Mouse (Mus musculus) hindbrain, embryonic 16.5 days (tissue): Measurements from ENCODE around the gene Ctnnal1. TPM values are rescaled to one million over a fixed set of nuclear protein-coding genes. Genes with fewer than 3 reads are reported as not detected.

Experiments used
- ATAC-seq: fragments of 200-750 bp; cut with Nextera tagmentation; 2 replicates; pipeline ENCODE4 v1.8.0; 2017; ENCODE audit warnings: moderate TSS enrichment, moderate library complexity
- H3K27ac ChIP-seq: fragments of 300-500 bp; sonication (generic); 2 replicates; pipeline ENCODE4 v1.5.1; 2014; ENCODE audit warnings: low read depth, mild to moderate bottlenecking, control low read depth, low read length, moderate library complexity
- H3K27me3 ChIP-seq: fragments of 300-500 bp; sonication (generic); replicated peaks from 2 replicates; pipeline ENCODE4 v1.6.1; 2014; ENCODE audit warnings: low read length; ENCODE audit not compliant: control insufficient read depth, insufficient read depth
- H3K36me3 ChIP-seq: fragments of 300-500 bp; sonication (generic); 2 replicates; pipeline ENCODE4 v1.6.1; 2014; ENCODE audit warnings: mild to moderate bottlenecking, low read length, moderate library complexity, mixed read lengths; ENCODE audit not compliant: control insufficient read depth, insufficient read depth
- H3K4me1 ChIP-seq: fragments of 300-500 bp; sonication (generic); 2 replicates; pipeline ENCODE4 v1.6.1; 2014; ENCODE audit warnings: low read depth, low read length; ENCODE audit not compliant: control insufficient read depth, insufficient read depth
- H3K4me2 ChIP-seq: fragments of 300-500 bp; sonication (generic); 2 replicates; pipeline ENCODE4 v1.6.1; 2014; ENCODE audit warnings: mild to moderate bottlenecking, low read length, control low read depth, moderate library complexity
- H3K4me3 ChIP-seq: fragments of 300-500 bp; sonication (generic); 2 replicates; pipeline ENCODE4 v1.5.1; 2014; ENCODE audit warnings: mild to moderate bottlenecking, low read length, control low read depth, moderate library complexity
- H3K9ac ChIP-seq: fragments of 300-500 bp; sonication (generic); 2 replicates; pipeline ENCODE4 v1.6.1; 2014; ENCODE audit warnings: low read depth, mild to moderate bottlenecking, control low read depth, low read length, moderate library complexity
- H3K9me3 ChIP-seq: fragments of 300-500 bp; sonication (generic); 2 replicates; pipeline ENCODE4 v1.6.1; 2014; ENCODE audit warnings: mild to moderate bottlenecking, low read length, moderate library complexity; ENCODE audit not compliant: control insufficient read depth
- WGBS: fragments of 180-500 bp; shearing (Covaris S2); extraction: QIAGEN DNeasy Blood & Tissue Kit; methylation state at CpG from one replicate; pipeline ENCODE4 v1.1.7; 2014; 5-methylcytosine and 5-hydroxymethylcytosine counted together
- polyA plus RNA-seq: library from polyadenylated mRNA; unstranded; fragments of >200 nt; fragmentation: Nextera tagmentation; extraction: Ambion mirVana; gene quantifications from 2 replicates; pipeline ENCODE4 v1.2.1, GENCODE M21; 2015

The Ctnnal1 gene
- polyA plus RNA-seq, 1 experiment from 2014 or later = 13.7 TPM

- no peaks in the 10 kb centered on the region for H3K9me3 ChIP-seq
- H3K4me2 ChIP-seq = no peak overlapping the region
- no peak overlapping the region for H3K4me3 ChIP-seq
- no peak overlapping the region for H3K9ac ChIP-seq
- no peaks in the 10 kb centered on the region for H3K36me3 ChIP-seq
- 70% methylated on average over 5 of the region's 5 CpGs for WGBS
- no peak overlapping the region for H3K27ac ChIP-seq
- peaks cover 11% of the 10 kb centered on the region for H3K4me1 ChIP-seq
- H3K27me3 ChIP-seq = no peaks in the 10 kb centered on the region
- ATAC-seq = no peak
Measured at GRCm38 (mm10) chr4:56867761-56868160, 2.8 kb upstream of the Ctnnal1 start.

DNA sequence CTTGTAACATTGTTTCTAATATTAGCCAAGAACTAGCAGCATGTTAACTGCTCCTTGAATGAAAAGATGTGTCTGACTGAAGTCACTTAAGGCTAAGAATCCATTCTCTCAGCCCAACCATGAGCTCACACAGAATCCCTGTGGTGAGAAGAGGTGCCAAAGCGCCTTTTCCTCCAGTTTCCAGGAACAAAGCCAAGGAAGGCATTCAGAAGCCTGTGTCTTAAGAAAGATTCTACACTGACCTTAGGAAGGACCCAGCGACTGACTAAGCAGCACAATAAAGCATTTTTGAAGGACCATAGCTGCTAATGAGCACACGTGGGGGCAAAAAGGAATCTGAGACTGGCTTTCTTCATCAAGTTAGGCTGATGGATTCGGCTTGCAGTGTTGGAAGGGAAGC is 983 bp upstream of the Ctnnal1 start:
- H3K4me2 ChIP-seq = no peak overlapping the region
- H3K9ac ChIP-seq = no peak overlapping the region
- H3K9me3 ChIP-seq = no peaks in the 10 kb centered on the region
- H3K27ac ChIP-seq = no peak overlapping the region
- no peak for ATAC-seq
- H3K27me3 ChIP-seq = no peaks in the 10 kb centered on the region
- peaks cover 11% of the 10 kb centered on the region for H3K4me1 ChIP-seq
- WGBS = 40% methylated on average over 4 of the region's 4 CpGs
- no peak overlapping the region for H3K4me3 ChIP-seq
- no peaks in the 10 kb centered on the region for H3K36me3 ChIP-seq

- no peaks in the 10 kb centered on the region for H3K9me3 ChIP-seq
- peak overlapping the region; percentile 89 for H3K27ac ChIP-seq
- no peaks in the 10 kb centered on the region for H3K27me3 ChIP-seq
- ATAC-seq = peak; percentile 77
- peak overlapping the region; percentile 93 for H3K4me3 ChIP-seq
- peak overlapping the region; percentile 90 for H3K4me2 ChIP-seq
- peaks cover 11% of the 10 kb centered on the region for H3K4me1 ChIP-seq
- H3K9ac ChIP-seq = peak overlapping the region; percentile 92
- H3K36me3 ChIP-seq = no peaks in the 10 kb centered on the region
- WGBS = under 1% methylated on average over 35 of the region's 49 CpGs
Measured at GRCm38 (mm10) chr4:56864417-56865001, 479 bp downstream of the Ctnnal1 start.

- Histone ChIP-seq H3K4me2 (peak overlapping the region; percentile 90), H3K4me3 (peak overlapping the region; percentile 93), H3K4me1 (peaks cover 11% of the 10 kb centered on the region), H3K27me3 (no peaks in the 10 kb centered on the region), H3K9me3 (no peaks in the 10 kb centered on the region), H3K9ac (peak overlapping the region; percentile 92), H3K27ac (peak overlapping the region; percentile 89), H3K36me3 (no peaks in the 10 kb centered on the region)
- WGBS = 43% methylated on average over 4 of the region's 4 CpGs
- ATAC-seq = no peak
Measured at GRCm38 (mm10) chr4:56864016-56864415, 972 bp downstream of the Ctnnal1 start.

GRCm38 (mm10) chr4:56861551-56861950 is 3.4 kb downstream of the Ctnnal1 start:
- Histone ChIP-seq H3K27me3 (no peaks in the 10 kb centered on the region), H3K9ac (no peak overlapping the region), H3K4me1 (peaks cover 11% of the 10 kb centered on the region), H3K4me3 (no peak overlapping the region), H3K4me2 (no peak overlapping the region), H3K36me3 (no peaks in the 10 kb centered on the region), H3K27ac (no peak overlapping the region), H3K9me3 (no peaks in the 10 kb centered on the region)
- 98% methylated on average over 4 of the region's 4 CpGs for WGBS
- no peak for ATAC-seq

- Histone ChIP-seq H3K4me2 (no peak overlapping the region), H3K4me1 (peaks cover 6% of the 10 kb centered on the region), H3K27ac (no peak overlapping the region), H3K4me3 (no peak overlapping the region), H3K9ac (no peak overlapping the region), H3K9me3 (no peaks in the 10 kb centered on the region), H3K36me3 (no peaks in the 10 kb centered on the region), H3K27me3 (no peaks in the 10 kb centered on the region)
- no peak for ATAC-seq
- 78% methylated on average over 9 of the region's 9 CpGs for WGBS
Measured at GRCm38 (mm10) chr4:56858733-56859132, 6.3 kb downstream of the Ctnnal1 start.

- peak; percentile 47; the same call in 1 of the 2 replicates for ATAC-seq
- Histone ChIP-seq H3K9ac (no peak overlapping the region), H3K36me3 (no peaks in the 10 kb centered on the region), H3K9me3 (no peaks in the 10 kb centered on the region), H3K4me2 (no peak overlapping the region), H3K27ac (no peak overlapping the region), H3K4me1 (no peaks in the 10 kb centered on the region), H3K4me3 (no peak overlapping the region), H3K27me3 (no peaks in the 10 kb centered on the region)
- 68% methylated on average over 8 of the region's 8 CpGs for WGBS
Measured at GRCm38 (mm10) chr4:56856371-56856949, 8.5 kb downstream of the Ctnnal1 start.

GRCm38 (mm10) chr4:56855935-56856334 is 9.1 kb downstream of the Ctnnal1 start:
- Histone ChIP-seq H3K27me3 (no peaks in the 10 kb centered on the region), H3K4me3 (no peak overlapping the region), H3K4me2 (no peak overlapping the region), H3K36me3 (no peaks in the 10 kb centered on the region), H3K9ac (no peak overlapping the region), H3K27ac (no peak overlapping the region), H3K9me3 (no peaks in the 10 kb centered on the region), H3K4me1 (no peaks in the 10 kb centered on the region)
- 0 out of 2 replicates have a peak, but pooled peaks have one; percentile 24 for ATAC-seq
- WGBS = 94% methylated on average over 5 of the region's 5 CpGs

- Histone ChIP-seq H3K4me3 (no peak overlapping the region), H3K9me3 (no peaks in the 10 kb centered on the region), H3K27ac (peak overlapping the region; percentile 39; the same call in 1 of the 2 replicates), H3K4me2 (no peak overlapping the region), H3K27me3 (no peaks in the 10 kb centered on the region), H3K9ac (no peak overlapping the region), H3K36me3 (no peaks in the 10 kb centered on the region; the same call in 1 of the 2 replicates), H3K4me1 (peaks cover 4% of the 10 kb centered on the region; the same call in 1 of the 2 replicates)
- peak; percentile 37; the same call in 1 of the 2 replicates for ATAC-seq
- 40% methylated on average over 6 of the region's 6 CpGs for WGBS
Measured at GRCm38 (mm10) chr4:56850724-56851123, 14.3 kb downstream of the Ctnnal1 start.
